Mouse (Mus musculus): ENCODE measurements at regions not wholly inside any gene's neighbourhood (a gene's known extent, or its start where the extent isn't known, plus 50 kb on each side); places are given as distances from the start of the nearest gene placed in this dataset.
A peak's percentile ranks its signal among the peaks of the same experiment; 100 is the strongest.

DNA sequence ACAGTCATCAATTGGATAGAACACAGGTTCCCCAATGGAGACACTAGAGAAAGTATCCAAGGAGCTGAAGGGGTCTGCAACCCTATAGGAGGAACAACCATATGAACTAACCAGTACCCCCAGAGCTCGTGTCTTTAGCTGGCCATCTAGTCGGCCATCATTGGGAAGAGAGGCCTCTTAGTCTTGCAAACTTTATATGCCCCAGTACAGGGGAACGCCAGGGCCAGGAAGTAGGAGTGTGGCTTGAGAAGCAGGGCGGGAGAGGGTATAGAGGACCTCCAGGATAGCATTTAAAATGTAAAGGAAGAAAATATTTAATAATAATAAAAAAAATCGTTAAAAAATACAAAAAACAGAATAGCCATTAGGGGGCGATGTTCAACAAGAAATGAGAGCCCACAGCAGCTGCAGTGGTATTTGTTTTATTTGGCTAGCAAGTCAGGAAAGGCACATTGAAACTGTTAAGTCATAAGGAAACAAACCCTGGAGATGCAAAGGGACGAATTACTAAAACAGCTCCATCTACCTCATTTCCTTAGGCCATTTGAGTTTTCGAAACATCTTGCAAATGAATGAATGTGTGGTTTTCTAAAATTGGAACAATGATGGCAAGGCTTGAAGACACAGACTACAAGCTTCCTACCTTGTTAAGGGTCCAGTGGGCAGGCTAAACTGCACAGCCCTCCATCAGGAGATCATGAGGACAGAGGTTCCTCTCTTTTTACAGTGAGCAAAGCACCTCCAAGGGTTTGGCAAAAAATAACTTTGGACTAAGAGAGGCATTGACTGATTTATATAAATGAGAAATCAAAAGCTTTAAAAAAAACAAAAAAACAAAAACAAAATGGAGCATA, 350.7 kb upstream of the Rasa1 start:
- peak; percentile 18 for DNase-seq (ENCODE audit: low read depth)

DNA sequence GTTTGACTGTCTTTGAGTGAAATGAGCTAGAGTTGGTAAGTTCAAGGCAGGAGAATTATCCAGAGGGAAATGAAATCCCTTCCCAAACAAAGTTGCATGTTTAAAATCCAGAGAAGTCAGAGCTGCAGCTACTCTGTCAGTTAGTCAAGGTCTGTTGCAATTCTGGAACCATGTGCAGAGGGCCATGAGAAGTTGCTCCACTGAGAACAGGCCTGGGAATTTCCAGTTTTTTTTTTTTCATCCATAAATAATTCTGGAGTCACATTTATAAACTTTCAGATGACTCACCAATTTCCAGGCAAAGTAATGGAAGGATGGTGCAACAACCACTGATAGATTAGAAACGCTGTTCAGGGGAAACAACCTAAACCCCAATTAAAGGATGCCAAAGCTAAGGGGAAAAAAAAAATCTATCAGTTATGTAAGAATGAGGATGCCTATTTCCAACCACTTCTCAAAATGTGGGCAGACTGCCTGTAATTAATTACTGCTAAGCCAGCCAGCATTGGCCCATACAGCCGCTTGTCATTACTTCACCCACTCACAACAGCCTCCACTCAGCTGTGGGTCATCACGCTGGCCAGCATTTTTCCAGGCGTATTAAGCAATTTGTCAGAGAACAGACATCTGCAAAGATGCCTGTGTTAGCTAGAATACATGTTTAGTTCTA, 340.7 kb upstream of the Rasa1 start:
- no peak for DNase-seq (ENCODE audit: low read depth)

Measured in c-Kit-positive CD71-negative TER-119-negative erythroid progenitor cells, embryonic 14.5 days (primary cell).